Mouse (Mus musculus) splenic B cell, adult 2 months (primary cell): ENCODE measurements around the gene Uqcr11.

ENCODE experiments used
- DNase-seq: peaks from one replicate; pipeline ENCODE4 v3.0.0-alpha.2; 2011; ENCODE audit warnings: low read depth, low spot score
- H3K27me3 ChIP-seq: 2 replicates; pipeline ENCODE4 v1.6.1; 2012; ENCODE audit warnings: mild to moderate bottlenecking, low read length, moderate library complexity, mixed read lengths; ENCODE audit not compliant: control insufficient read depth, poor library complexity, insufficient read depth, severe bottlenecking
- H3K36me3 ChIP-seq: 2 replicates; pipeline ENCODE4 v1.6.1; 2012; ENCODE audit warnings: mild to moderate bottlenecking, low read length, moderate library complexity, mixed read lengths; ENCODE audit not compliant: control insufficient read depth, poor library complexity, insufficient read depth, severe bottlenecking

The Uqcr11 gene

GRCm38 (mm10) chr10:80397524-80398173 is 9.0 kb downstream of the Uqcr11 start:
- peaks cover 10% of the 10 kb centered on the region for H3K36me3 ChIP-seq
- peak; percentile 40 for DNase-seq
- H3K27me3 ChIP-seq = no peaks in the 10 kb centered on the region

- Histone ChIP-seq H3K36me3 (peaks cover 14% of the 10 kb centered on the region), H3K27me3 (no peaks in the 10 kb centered on the region)
- no peak for DNase-seq
These were observed 9.7 kb downstream of the Uqcr11 start for GRCm38 (mm10) chr10:80396822-80397523.

GRCm38 (mm10) chr10:80395025-80395627 is 11.5 kb downstream of the Uqcr11 start:
- H3K27me3 ChIP-seq = no peaks in the 10 kb centered on the region
- H3K36me3 ChIP-seq = peaks cover 14% of the 10 kb centered on the region
- DNase-seq = no peak

- Histone ChIP-seq H3K27me3 (no peaks in the 10 kb centered on the region), H3K36me3 (peaks cover 14% of the 10 kb centered on the region)
- no peak for DNase-seq
These were observed 13.9 kb downstream of the Uqcr11 start for GRCm38 (mm10) chr10:80392687-80393086.

GRCm38 (mm10) chr10:80390697-80391096 is 15.9 kb downstream of the Uqcr11 start:
- no peak for DNase-seq
- H3K36me3 ChIP-seq = peaks cover 14% of the 10 kb centered on the region
- no peaks in the 10 kb centered on the region for H3K27me3 ChIP-seq

GRCm38 (mm10) chr10:80389185-80389708 is 17.4 kb downstream of the Uqcr11 start:
- DNase-seq = no peak
- peaks cover 14% of the 10 kb centered on the region for H3K36me3 ChIP-seq
- no peaks in the 10 kb centered on the region for H3K27me3 ChIP-seq

GRCm38 (mm10) chr10:80388731-80389130 is 17.9 kb downstream of the Uqcr11 start:
- Histone ChIP-seq H3K27me3 (no peaks in the 10 kb centered on the region), H3K36me3 (peaks cover 12% of the 10 kb centered on the region)
- no peak for DNase-seq

GRCm38 (mm10) chr10:80387522-80387959 is 19.1 kb downstream of the Uqcr11 start, which contains the start of gene Mex3d:
Mex3d (minus strand) TSS chr10:80387659.
- peaks cover 6% of the 10 kb centered on the region; the same call in 1 of the 2 replicates for H3K36me3 ChIP-seq
- DNase-seq = peak; percentile 92
- no peaks in the 10 kb centered on the region for H3K27me3 ChIP-seq

- no peaks in the 10 kb centered on the region for H3K27me3 ChIP-seq
- peak; percentile 30 for DNase-seq
These were observed 19.7 kb downstream of the Uqcr11 start for GRCm38 (mm10) chr10:80386735-80387471.

GRCm38 (mm10) chr10:80385811-80386734 is 20.6 kb downstream of the Uqcr11 start:
- DNase-seq = no peak
- Histone ChIP-seq H3K36me3 (peaks cover 5% of the 10 kb centered on the region; the same call in 1 of the 2 replicates), H3K27me3 (no peaks in the 10 kb centered on the region)

More at GRCm38 (mm10) chr10:80386735-80387471, 19.7 kb downstream of the Uqcr11 start:
- H3K36me3 ChIP-seq = peaks cover under 1% of the 10 kb centered on the region; the same call in 1 of the 2 replicates

GRCm38 (mm10) chr10:80385310-80385709 is 21.3 kb downstream of the Uqcr11 start:
- Histone ChIP-seq H3K27me3 (no peaks in the 10 kb centered on the region), H3K36me3 (peaks cover 5% of the 10 kb centered on the region; the same call in 1 of the 2 replicates)
- DNase-seq = no peak

GRCm38 (mm10) chr10:80384709-80385108 is 21.9 kb downstream of the Uqcr11 start:
- DNase-seq = no peak
- H3K27me3 ChIP-seq = no peaks in the 10 kb centered on the region
- H3K36me3 ChIP-seq = peaks cover 5% of the 10 kb centered on the region; the same call in 1 of the 2 replicates

- DNase-seq = no peak
- no peaks in the 10 kb centered on the region for H3K27me3 ChIP-seq
- H3K36me3 ChIP-seq = peaks cover 5% of the 10 kb centered on the region; the same call in 1 of the 2 replicates
These were observed 22.5 kb downstream of the Uqcr11 start for GRCm38 (mm10) chr10:80384115-80384639.
